Mouse (Mus musculus): Measurements from ENCODE around the gene Ost4.

- TF ChIP-seq CTCF (IDR thresholded peaks at IDR 0.05; ENCODE audit: low read depth, low read length) (no peak), GATA1 (IDR thresholded peaks at IDR 0.05; ENCODE audit: borderline replicate concordance, low read length) (no peak), GATA2 (IDR thresholded peaks at IDR 0.05; ENCODE audit: borderline replicate concordance, low read depth, low read length) (no peak), TAL1 (conservative IDR thresholded peaks at IDR 0.05; ENCODE audit: low read depth, low read length) (no peak)
These were observed 51.5 kb downstream of the Ost4 start for GRCm38 (mm10) chr5:30856124-30856523.

All from G1E (cell line).